In the genomic region with DNA sequence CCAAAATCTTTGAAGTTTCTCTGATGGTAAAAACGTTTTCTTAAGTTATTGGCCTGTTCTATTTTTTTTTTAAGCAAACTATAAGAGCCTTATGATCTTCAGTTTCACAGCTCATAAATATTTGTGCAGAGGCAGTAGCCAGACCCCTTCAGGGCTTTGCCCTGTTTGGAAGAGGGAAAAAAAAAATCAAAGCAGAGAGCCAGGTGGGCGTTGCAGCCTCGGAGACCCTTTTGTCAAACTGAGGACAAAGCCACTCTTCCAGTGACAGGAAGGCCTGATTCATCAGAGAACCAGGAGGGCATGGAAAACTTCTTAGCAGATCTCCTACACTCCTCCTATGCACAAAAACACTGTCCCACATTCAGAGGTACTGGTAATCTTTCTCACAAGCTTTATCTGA, we compare ENCODE assay signal across 18 mouse cellular contexts.
DNase-seq lines count a peak whose midpoint lies in the region; ATAC-seq and TF ChIP-seq lines count a peak whose summit lies in the region.
"Had no signal": no experiment of that assay in that cellular context is flagged by ENCODE, and none has a peak within 500 bp of the region (broad histone marks: within the 10 kb centered on the region; RNA-seq: fewer than 3 reads in every experiment).

No protein-coding gene starts in this region.

- no peak overlapping the region for H3K9ac ChIP-seq in hindbrain, embryonic 16.5 days (ENCODE audit: low read depth, low read length)
- H3K9ac ChIP-seq in midbrain, embryonic 12.5 days (replicated peaks), result no peak overlapping the region
- H3K9ac ChIP-seq in midbrain, embryonic 15.5 days, result no peak overlapping the region
- H3K9ac ChIP-seq in forebrain, embryonic 12.5 days, result no peak overlapping the region
- no peak overlapping the region for H3K9ac ChIP-seq in limb, embryonic 14.5 days (ENCODE audit: low read depth, low read length, severe bottlenecking)
- H3K9ac ChIP-seq: heart, embryonic 15.5 days; hindbrain, embryonic 15.5 days; lung, embryonic 15.5 days; neural tube, embryonic 12.5 days had no signal

- no peak for ATAC-seq in hindbrain, embryonic 16.5 days
- ATAC-seq in midbrain, embryonic 12.5 days (ENCODE audit: low FRiP score, low read depth), result no peak
- ATAC-seq in midbrain, embryonic 15.5 days (replicated peaks), result no peak
- ATAC-seq in forebrain, embryonic 12.5 days (ENCODE audit: low FRiP score), result no peak
- peak; percentile 30; the same call in 1 of the 2 replicates for ATAC-seq in limb, embryonic 14.5 days (ENCODE audit: low FRiP score, low read depth)

- H3K4me1 ChIP-seq in hindbrain, embryonic 10.5 days (replicated peaks), result peaks cover 26% of the 10 kb centered on the region
- peaks cover 3% of the 10 kb centered on the region for H3K4me1 ChIP-seq in hindbrain, embryonic 16.5 days (ENCODE audit: control insufficient read depth, insufficient read depth, low read depth, low read length)
- H3K4me1 ChIP-seq in midbrain, embryonic 12.5 days, result peaks cover 15% of the 10 kb centered on the region
- H3K4me1 ChIP-seq in midbrain, embryonic 15.5 days, result peaks cover 9% of the 10 kb centered on the region
- H3K4me1 ChIP-seq in forebrain, embryonic 12.5 days, result peaks cover 17% of the 10 kb centered on the region
- H3K4me1 ChIP-seq in limb, embryonic 14.5 days (ENCODE audit: control insufficient read depth, insufficient read depth, low read length), result peaks cover 10% of the 10 kb centered on the region; the same call in 1 of the 2 replicates
- H3K4me1 ChIP-seq: heart, embryonic 15.5 days; lung, embryonic 15.5 days; megakaryocyte, embryonic 14.5 days had no signal

- H3K36me3 ChIP-seq in hindbrain, embryonic 10.5 days, result no peaks in the 10 kb centered on the region
- no peaks in the 10 kb centered on the region for H3K36me3 ChIP-seq in hindbrain, embryonic 16.5 days (ENCODE audit: control insufficient read depth, insufficient read depth, low read length)
- H3K36me3 ChIP-seq in midbrain, embryonic 12.5 days, result no peaks in the 10 kb centered on the region
- no peaks in the 10 kb centered on the region for H3K36me3 ChIP-seq in midbrain, embryonic 15.5 days (replicated peaks)
- no peaks in the 10 kb centered on the region for H3K36me3 ChIP-seq in forebrain, embryonic 12.5 days (replicated peaks)
- H3K36me3 ChIP-seq in limb, embryonic 14.5 days (ENCODE audit: control insufficient read depth, insufficient read depth, low read length), result no peaks in the 10 kb centered on the region
- H3K36me3 ChIP-seq: heart, embryonic 15.5 days; hindbrain, embryonic 15.5 days; lung, embryonic 15.5 days; neural tube, embryonic 12.5 days had no signal

- no peak overlapping the region for H3K4me3 ChIP-seq in hindbrain, embryonic 10.5 days
- H3K4me3 ChIP-seq in hindbrain, embryonic 16.5 days (ENCODE audit: low read length), result no peak overlapping the region
- H3K4me3 ChIP-seq in midbrain, embryonic 12.5 days, result no peak overlapping the region
- H3K4me3 ChIP-seq in midbrain, embryonic 15.5 days, result no peak overlapping the region
- no peak overlapping the region for H3K4me3 ChIP-seq in forebrain, embryonic 12.5 days (replicated peaks)
- H3K4me3 ChIP-seq in limb, embryonic 14.5 days (replicated peaks; ENCODE audit: low read length), result no peak overlapping the region
- H3K4me3 ChIP-seq: heart, embryonic 15.5 days; hindbrain, embryonic 15.5 days; lung, embryonic 15.5 days; megakaryocyte, embryonic 14.5 days; neural tube, embryonic 12.5 days had no signal

- no peak for TF ChIP-seq POLR2A in limb, embryonic 14.5 days (IDR thresholded peaks at IDR 0.05; ENCODE audit: borderline replicate concordance, extremely low read depth, insufficient read depth, insufficient read length)

- no peaks in the 10 kb centered on the region for H3K9me3 ChIP-seq in hindbrain, embryonic 10.5 days
- H3K9me3 ChIP-seq in hindbrain, embryonic 16.5 days (ENCODE audit: control insufficient read depth, low read length), result no peaks in the 10 kb centered on the region
- no peaks in the 10 kb centered on the region for H3K9me3 ChIP-seq in midbrain, embryonic 12.5 days
- no peaks in the 10 kb centered on the region for H3K9me3 ChIP-seq in midbrain, embryonic 15.5 days
- no peaks in the 10 kb centered on the region for H3K9me3 ChIP-seq in forebrain, embryonic 12.5 days
- H3K9me3 ChIP-seq in limb, embryonic 14.5 days (ENCODE audit: control insufficient read depth, low read length), result no peaks in the 10 kb centered on the region
- H3K9me3 ChIP-seq: heart, embryonic 15.5 days; hindbrain, embryonic 15.5 days; lung, embryonic 15.5 days; neural tube, embryonic 12.5 days had no signal

- peak; percentile 20 for DNase-seq in hindbrain, embryonic 10.5 days (ENCODE audit: low spot score)
- DNase-seq in limb, embryonic 14.5 days (ENCODE audit: low spot score), result no peak
- no peak for DNase-seq in left cerebral cortex, postnatal 14 days (ENCODE audit: low spot score in 2 of 2)
- no peak for DNase-seq in gastrocnemius, adult 8-10 months (ENCODE audit: low spot score in 2 of 2)
- DNase-seq: B cell, adult 2 months; kidney, adult 18-20 months; layer of hippocampus, postnatal 36 days; right cerebral cortex, postnatal 4 days had no signal

- H3K4me2 ChIP-seq in hindbrain, embryonic 16.5 days (ENCODE audit: low read length), result no peak overlapping the region
- H3K4me2 ChIP-seq in midbrain, embryonic 12.5 days (replicated peaks), result no peak overlapping the region
- no peak overlapping the region for H3K4me2 ChIP-seq in midbrain, embryonic 15.5 days
- H3K4me2 ChIP-seq in forebrain, embryonic 12.5 days, result no peak overlapping the region
- H3K4me2 ChIP-seq in limb, embryonic 14.5 days (replicated peaks; ENCODE audit: low read depth, low read length, severe bottlenecking), result no peak overlapping the region
- H3K4me2 ChIP-seq: heart, embryonic 15.5 days; hindbrain, embryonic 15.5 days; liver, embryonic 11.5 days; lung, embryonic 15.5 days; neural tube, embryonic 12.5 days had no signal

- peaks cover 10% of the 10 kb centered on the region for H3K27me3 ChIP-seq in hindbrain, embryonic 10.5 days (ENCODE audit: insufficient read depth, poor library complexity, severe bottlenecking)
- no peaks in the 10 kb centered on the region for H3K27me3 ChIP-seq in hindbrain, embryonic 16.5 days (replicated peaks; ENCODE audit: control insufficient read depth, insufficient read depth, low read length)
- peaks cover 51% of the 10 kb centered on the region for H3K27me3 ChIP-seq in midbrain, embryonic 12.5 days
- 0 out of 2 replicates have a peak, but pooled peaks cover 3% of the 10 kb centered on the region for H3K27me3 ChIP-seq in midbrain, embryonic 15.5 days (replicated peaks)
- 0 out of 2 replicates have a peak, but pooled peaks cover 4% of the 10 kb centered on the region for H3K27me3 ChIP-seq in forebrain, embryonic 12.5 days
- no peaks in the 10 kb centered on the region for H3K27me3 ChIP-seq in limb, embryonic 14.5 days (ENCODE audit: control insufficient read depth, insufficient read depth, low read length)
- H3K27me3 ChIP-seq: heart, embryonic 15.5 days; hindbrain, embryonic 15.5 days; lung, embryonic 15.5 days; megakaryocyte, embryonic 14.5 days; neural tube, embryonic 12.5 days had no signal

- peak overlapping the region; percentile 84 for H3K27ac ChIP-seq in hindbrain, embryonic 10.5 days
- H3K27ac ChIP-seq in hindbrain, embryonic 16.5 days (ENCODE audit: low read depth, low read length), result no peak overlapping the region
- H3K27ac ChIP-seq in midbrain, embryonic 12.5 days (replicated peaks), result peak overlapping the region; percentile 7; the same call in 1 of the 2 replicates
- H3K27ac ChIP-seq in midbrain, embryonic 15.5 days, result no peak overlapping the region
- peak overlapping the region; percentile 77 for H3K27ac ChIP-seq in forebrain, embryonic 12.5 days
- peak overlapping the region; percentile 11; the same call in 1 of the 2 replicates for H3K27ac ChIP-seq in limb, embryonic 14.5 days (replicated peaks; ENCODE audit: low read depth, low read length)
- H3K27ac ChIP-seq: heart, embryonic 15.5 days; hindbrain, embryonic 15.5 days; neural tube, embryonic 12.5 days had no signal

- WGBS in hindbrain, embryonic 10.5 days, result 5% methylated on average over 3 of the region's 3 CpGs
- 5% methylated on average over 3 of the region's 3 CpGs for WGBS in hindbrain, embryonic 16.5 days
- 5% methylated on average over 3 of the region's 3 CpGs for WGBS in midbrain, embryonic 12.5 days
- WGBS in midbrain, embryonic 15.5 days, result 6% methylated on average over 3 of the region's 3 CpGs
- 4% methylated on average over 3 of the region's 3 CpGs for WGBS in forebrain, embryonic 12.5 days
- 3% methylated on average over 3 of the region's 3 CpGs for WGBS in limb, embryonic 14.5 days

- intact Hi-C loops in left cerebral cortex, postnatal 14 days (cut with DNase I), result no loop called here

Comparison
In these comparisons a context has a peak if more than half of its experiments do, and no peak if none do; other contexts are left out.
1. H3K27ac ChIP-seq: peak in hindbrain, embryonic 10.5 days (single experiment), midbrain, embryonic 12.5 days (single experiment), forebrain, embryonic 12.5 days (single experiment) and limb, embryonic 14.5 days (single experiment); none in hindbrain, embryonic 16.5 days (single experiment) and midbrain, embryonic 15.5 days (single experiment).